Mouse (Mus musculus) thymus, adult 2 months (tissue): Measurements from ENCODE around the gene Panx1. TPM values are rescaled to one million over a fixed set of nuclear protein-coding genes. Genes with fewer than 3 reads are reported as not detected.

ENCODE experiments used
- DNase-seq: peaks from one replicate; pipeline ENCODE4 v3.0.0; 2021
- H3K27ac ChIP-seq: fragments of 200-500 bp; 2 replicates; pipeline ENCODE4 v1.5.1; 2012; ENCODE audit warnings: low read length, control low read depth; ENCODE audit not compliant: control insufficient read depth, insufficient read depth
- H3K27me3 ChIP-seq: fragments of 200-500 bp; 2 replicates; pipeline ENCODE4 v1.6.1; 2012; ENCODE audit warnings: mild to moderate bottlenecking, low read length, moderate library complexity, mixed read lengths; ENCODE audit not compliant: control insufficient read depth, insufficient read depth
- H3K36me3 ChIP-seq: fragments of 200-500 bp; 2 replicates; pipeline ENCODE4 v1.6.1; 2012; ENCODE audit warnings: mild to moderate bottlenecking, low read length, moderate library complexity; ENCODE audit not compliant: control insufficient read depth, insufficient read depth
- H3K4me1 ChIP-seq: fragments of 200-500 bp; replicated peaks from 2 replicates; pipeline ENCODE4 v1.6.1; 2012; ENCODE audit warnings: low read length; ENCODE audit not compliant: control insufficient read depth, insufficient read depth
- H3K4me3 ChIP-seq: fragments of 200-500 bp; 2 replicates; pipeline ENCODE4 v1.5.1; 2012; ENCODE audit warnings: mild to moderate bottlenecking, low read length, control low read depth, moderate library complexity; ENCODE audit not compliant: control insufficient read depth, insufficient read depth
- CTCF ChIP-seq: fragments of 200-500 bp; IDR thresholded peaks from 2 replicates; pipeline ENCODE4 v1.5.1; 2012; ENCODE audit warnings: mild to moderate bottlenecking, control low read depth, low read length, moderate library complexity, borderline replicate concordance; ENCODE audit not compliant: control insufficient read depth, poor library complexity, insufficient read depth; ENCODE audit errors: extremely low read depth
- POLR2A ChIP-seq: fragments of 200-500 bp; IDR thresholded peaks from 2 replicates; pipeline ENCODE4 v1.6.1; 2012; ENCODE audit warnings: mild to moderate bottlenecking, low read length, control low read depth, moderate library complexity; ENCODE audit not compliant: control insufficient read depth, poor library complexity, insufficient read depth; ENCODE audit errors: extremely low read depth
- WGBS: fragments of 180-500 bp; shearing (Covaris S2); methylation state at CpG from one replicate; pipeline ENCODE4 v1.1.7; 2018; 5-methylcytosine and 5-hydroxymethylcytosine counted together
- polyA plus RNA-seq: library from polyadenylated mRNA; depleted of rRNA; stranded (reverse); fragments of >200 nt; gene quantifications from 2 replicates; pipeline ENCODE4 v1.2.3, GENCODE M21; 2012

Panx1 gene
- polyA plus RNA-seq, 1 experiment = 155 TPM

- H3K27ac ChIP-seq = no peak overlapping the region
- no peak for DNase-seq
- H3K4me1 ChIP-seq = no peaks in the 10 kb centered on the region
- H3K27me3 ChIP-seq = no peaks in the 10 kb centered on the region
- H3K36me3 ChIP-seq = no peaks in the 10 kb centered on the region
- H3K4me3 ChIP-seq = no peak overlapping the region
- TF ChIP-seq CTCF = no peak
- no peak for TF ChIP-seq POLR2A
- WGBS = 91% methylated on average over 7 of the region's 7 CpGs
Observed at GRCm38 (mm10) chr9:14973762-14974161, 71.5 kb downstream of the Panx1 start.

- no peak for DNase-seq
- Histone ChIP-seq H3K27me3 (no peaks in the 10 kb centered on the region), H3K27ac (no peak overlapping the region), H3K4me3 (no peak overlapping the region), H3K36me3 (no peaks in the 10 kb centered on the region), H3K4me1 (0 out of 2 replicates have a peak, but pooled peaks cover 3% of the 10 kb centered on the region)
- 90% methylated on average over 3 of the region's 3 CpGs for WGBS
- TF ChIP-seq CTCF (no peak), POLR2A (no peak)
Observed at GRCm38 (mm10) chr9:14970805-14971525, 74.3 kb downstream of the Panx1 start.

- TF ChIP-seq POLR2A (no peak), CTCF (no peak)
- Histone ChIP-seq H3K27me3 (no peaks in the 10 kb centered on the region), H3K36me3 (no peaks in the 10 kb centered on the region), H3K27ac (no peak overlapping the region), H3K4me3 (no peak overlapping the region), H3K4me1 (0 out of 2 replicates have a peak, but pooled peaks cover 3% of the 10 kb centered on the region)
- no peak for DNase-seq
- WGBS = 80% methylated on average over 4 of the region's 4 CpGs
Observed at GRCm38 (mm10) chr9:14970211-14970610, 75.1 kb downstream of the Panx1 start.

- 92% methylated on average over 1 of the region's 1 CpGs for WGBS
- Histone ChIP-seq H3K4me3 (no peak overlapping the region), H3K4me1 (0 out of 2 replicates have a peak, but pooled peaks cover 3% of the 10 kb centered on the region), H3K36me3 (no peaks in the 10 kb centered on the region), H3K27ac (no peak overlapping the region), H3K27me3 (no peaks in the 10 kb centered on the region)
- TF ChIP-seq POLR2A = no peak
- no peak for TF ChIP-seq CTCF
- no peak for DNase-seq
Observed at GRCm38 (mm10) chr9:14967598-14967997, 77.7 kb downstream of the Panx1 start.

GRCm38 (mm10) chr9:14966787-14967186 lies 78.5 kb downstream of the Panx1 start:
- TF ChIP-seq CTCF = no peak
- no peak for TF ChIP-seq POLR2A
- WGBS = 14% methylated on average over 4 of the region's 4 CpGs
- Histone ChIP-seq H3K4me3 (no peak overlapping the region), H3K4me1 (peaks cover 3% of the 10 kb centered on the region; the same call in 1 of the 2 replicates), H3K36me3 (no peaks in the 10 kb centered on the region), H3K27me3 (no peaks in the 10 kb centered on the region), H3K27ac (peak overlapping the region; percentile 19; the same call in 1 of the 2 replicates)
- peak; percentile 30 for DNase-seq

GRCm38 (mm10) chr9:14965368-14965767 lies 79.9 kb downstream of the Panx1 start:
- DNase-seq = no peak
- H3K4me1 ChIP-seq = peaks cover 3% of the 10 kb centered on the region; the same call in 1 of the 2 replicates
- no peaks in the 10 kb centered on the region for H3K27me3 ChIP-seq
- no peak overlapping the region for H3K4me3 ChIP-seq
- H3K27ac ChIP-seq = no peak overlapping the region
- no peak for TF ChIP-seq CTCF
- no peak for TF ChIP-seq POLR2A
- no peaks in the 10 kb centered on the region for H3K36me3 ChIP-seq
